Mouse (Mus musculus) yolk sac, embryonic 10.5 days (tissue): ENCODE results near the gene Farp2.
A peak's percentile ranks its signal among the peaks of the same experiment; 100 is the strongest.
"Not testable (repeated sequence)": the region's sequence is repeated elsewhere in the genome, so short reads cannot be mapped to it uniquely, and the experiment has no call there.

ENCODE experiments used
- DNase-seq: peaks from one replicate; pipeline ENCODE4 v3.0.0-alpha.2; 2017; ENCODE audit warnings: low spot score

Farp2 gene

DNA sequence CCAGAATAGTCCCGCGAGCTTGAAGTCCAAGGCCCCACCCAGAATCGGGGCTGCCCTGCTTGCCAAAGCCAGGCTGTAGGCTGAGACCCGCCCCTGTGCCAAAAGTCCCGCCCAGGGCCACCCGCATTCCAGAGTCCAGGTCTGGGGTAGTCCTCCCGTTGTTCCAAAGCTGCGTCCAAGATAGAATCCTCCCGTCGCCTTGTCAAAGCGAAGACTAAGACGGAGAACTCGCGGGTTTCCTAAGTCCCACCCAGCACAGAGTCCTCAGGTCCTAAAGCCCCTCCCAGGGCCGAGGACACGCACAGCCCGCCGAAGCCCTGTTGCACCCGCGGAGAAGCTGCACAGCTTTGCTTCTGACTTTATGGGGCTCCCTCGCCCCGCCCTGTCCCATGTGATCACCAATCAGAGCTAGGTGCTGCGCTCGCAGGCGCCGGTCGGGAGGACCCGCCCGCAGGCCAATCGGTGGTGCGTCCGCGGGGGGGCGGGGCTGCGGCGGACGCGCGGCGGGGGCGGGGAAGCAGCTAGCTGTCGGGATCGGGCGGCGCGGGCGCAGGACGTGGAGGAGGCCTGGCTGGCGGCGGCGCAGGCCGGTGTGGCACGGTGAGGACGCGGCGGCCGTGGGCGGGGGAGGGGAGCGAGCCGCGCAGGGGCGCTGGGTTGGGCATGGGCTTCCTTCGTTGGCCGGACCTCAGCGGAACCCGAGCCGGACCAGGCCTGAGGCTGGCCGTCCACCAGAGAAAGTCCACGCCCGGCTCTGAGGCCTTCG, at the start of gene Farp2:
Gene Farp2 (plus strand): TSS at position 495 of the 766 bp plus-strand sequence.
- DNase-seq = peak; percentile 96

DNA sequence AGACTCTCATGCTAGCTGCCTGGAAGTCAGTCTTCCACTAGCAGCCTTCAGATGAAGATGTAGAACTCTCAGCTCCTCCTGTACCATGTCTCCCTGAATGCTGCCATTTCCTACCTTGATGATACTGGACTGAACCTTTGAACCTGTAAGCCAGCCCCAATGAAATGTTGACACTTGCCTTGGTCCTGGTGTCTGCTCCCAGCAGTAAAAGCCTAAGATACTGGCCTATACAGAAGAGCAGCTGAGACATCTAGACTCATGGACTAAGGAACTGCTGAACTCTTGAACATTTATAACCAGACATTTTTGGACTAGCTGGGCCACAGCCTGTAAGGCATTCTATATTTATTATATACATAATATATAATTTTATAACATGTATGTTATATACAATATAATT, 46.8 kb upstream of the Farp2 start:
- DNase-seq = no peak

- DNase-seq = no peak
Measured at GRCm38 (mm10) chr1:93465746-93466145, 46.1 kb upstream of the Farp2 start.

DNA sequence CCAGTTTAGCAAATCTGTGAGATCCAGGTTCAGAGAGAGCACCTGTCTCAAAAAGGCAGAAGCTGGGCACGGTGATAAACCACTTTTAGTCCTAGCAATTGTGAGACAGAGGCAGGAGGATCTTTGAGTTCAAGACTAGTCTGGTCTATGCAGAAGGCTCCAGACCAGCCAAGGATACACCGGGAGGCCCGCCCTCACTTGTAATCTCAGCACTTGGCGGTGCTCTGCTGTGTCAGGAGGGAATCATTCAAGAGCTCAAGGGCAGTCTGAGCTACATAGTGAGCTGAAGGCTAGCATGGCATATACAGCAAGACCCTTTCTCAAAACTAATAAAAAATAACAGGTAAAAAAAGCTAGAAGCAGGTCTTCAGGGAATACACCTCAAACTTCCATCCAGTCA, 43.3 kb upstream of the Farp2 start:
- DNase-seq = no peak

DNA sequence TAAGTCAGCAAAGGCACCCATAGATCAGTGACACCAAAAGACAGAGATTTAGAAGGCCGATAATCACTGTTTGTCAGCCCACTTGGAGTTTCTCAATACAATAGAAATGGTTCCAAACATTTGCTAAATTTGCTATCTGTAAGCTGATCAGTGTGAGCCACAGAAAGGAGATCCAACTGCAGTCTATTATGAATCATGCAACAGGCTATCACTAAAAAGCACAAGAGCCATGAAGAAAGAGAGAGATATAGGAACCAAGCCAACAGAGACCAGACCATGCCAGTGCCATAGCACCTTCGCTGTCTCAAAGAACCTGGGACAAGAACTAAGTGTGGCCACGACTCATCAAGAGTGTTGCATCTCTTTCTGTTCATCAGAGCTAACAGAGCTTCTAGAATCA, 36.2 kb upstream of the Farp2 start:
- no peak for DNase-seq

GRCm38 (mm10) chr1:93477758-93478585, 33.9 kb upstream of the Farp2 start:
- peak; percentile 100 for DNase-seq

GRCm38 (mm10) chr1:93478586-93479475, 33.0 kb upstream of the Farp2 start, which contains the start of gene Hdlbp:
Hdlbp (minus strand) TSS chr1:93478815.
- DNase-seq = peak; percentile 98

DNA sequence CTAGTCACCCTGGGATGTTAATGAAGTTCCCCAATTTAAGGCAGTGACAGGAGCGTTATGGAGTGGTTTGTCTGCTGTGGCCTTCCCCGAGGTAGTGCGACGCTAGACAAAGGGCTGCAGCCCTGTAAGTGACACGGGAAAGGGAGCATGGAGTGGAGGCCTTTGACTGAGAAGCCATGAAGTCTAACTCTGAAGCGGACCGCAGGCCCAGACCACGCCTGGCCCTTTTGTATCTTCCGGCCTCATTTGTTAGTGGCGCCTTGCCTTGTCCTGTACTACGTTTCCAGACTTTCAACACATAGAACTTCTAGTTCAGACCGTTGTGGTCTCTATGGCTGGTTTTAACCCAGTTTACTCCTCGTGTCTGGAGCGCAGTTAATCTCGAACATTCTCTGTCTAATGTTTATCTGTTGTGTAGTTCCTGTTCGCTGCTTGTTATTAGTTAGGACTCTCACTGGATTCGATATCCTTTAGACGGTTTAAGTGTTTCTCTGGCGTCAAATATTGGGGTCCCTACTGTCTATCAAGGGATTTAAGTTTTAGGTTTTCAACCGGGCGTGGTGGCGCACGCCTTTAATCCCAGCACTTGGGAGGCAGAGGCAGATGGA, 32.3 kb upstream of the Farp2 start:
- peak; percentile 58 for DNase-seq

- not testable (repeated sequence) for DNase-seq
Measured at GRCm38 (mm10) chr1:93486302-93486701, 25.6 kb upstream of the Farp2 start.

DNA sequence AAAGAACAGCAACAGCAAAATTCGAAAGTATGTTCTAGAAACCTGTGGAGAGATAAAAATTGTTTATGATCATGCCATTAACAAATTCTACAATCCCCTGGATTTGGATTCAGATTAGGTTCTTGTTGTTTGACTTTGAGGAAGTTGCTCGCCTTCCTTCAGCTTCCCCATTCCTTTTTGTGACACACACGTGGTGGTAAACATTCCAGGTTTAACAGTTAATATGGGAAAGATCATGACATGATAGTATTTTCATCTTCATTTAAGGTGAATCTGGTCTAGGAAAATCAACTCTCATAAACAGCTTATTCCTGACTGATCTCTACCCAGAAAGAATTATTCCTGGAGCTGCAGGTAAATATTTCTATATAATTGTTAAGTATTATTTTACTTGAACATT, 16.6 kb upstream of the Farp2 start:
- no peak for DNase-seq

DNA sequence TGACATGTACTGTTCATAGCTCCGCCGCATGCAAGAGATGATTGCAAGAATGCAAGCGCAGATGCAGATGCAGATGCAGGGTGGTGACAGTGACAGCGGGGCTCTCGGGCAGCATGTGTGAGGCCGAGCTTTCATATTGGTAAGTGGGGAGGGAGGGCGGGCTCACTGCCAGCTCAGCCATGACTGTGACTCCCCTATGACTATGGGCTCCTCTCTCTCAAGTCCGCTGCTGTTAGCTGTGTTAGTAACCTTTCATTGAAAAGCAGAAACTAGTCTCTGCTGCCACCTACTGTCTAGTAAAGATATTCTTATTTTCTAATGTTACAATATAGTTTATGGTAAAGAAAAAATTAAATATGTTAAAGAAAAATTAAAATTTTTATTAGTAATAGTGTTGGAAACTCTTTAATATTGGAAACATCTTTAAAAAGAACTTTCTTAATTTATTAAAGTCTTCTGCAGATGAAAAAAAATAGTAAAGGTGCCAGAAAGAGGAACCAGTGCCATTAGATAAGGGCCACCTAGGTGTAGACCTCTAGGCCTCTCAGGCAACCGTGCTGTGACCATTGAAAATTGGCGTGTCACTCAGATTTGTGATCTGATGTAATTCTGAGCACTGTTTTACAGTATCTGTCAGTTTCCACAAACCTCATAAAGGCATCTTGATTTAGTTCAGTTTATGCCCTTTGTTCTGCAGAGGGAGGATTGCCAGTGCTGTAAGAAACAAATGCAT, 4.8 kb upstream of the Farp2 start:
- DNase-seq = no peak

DNA sequence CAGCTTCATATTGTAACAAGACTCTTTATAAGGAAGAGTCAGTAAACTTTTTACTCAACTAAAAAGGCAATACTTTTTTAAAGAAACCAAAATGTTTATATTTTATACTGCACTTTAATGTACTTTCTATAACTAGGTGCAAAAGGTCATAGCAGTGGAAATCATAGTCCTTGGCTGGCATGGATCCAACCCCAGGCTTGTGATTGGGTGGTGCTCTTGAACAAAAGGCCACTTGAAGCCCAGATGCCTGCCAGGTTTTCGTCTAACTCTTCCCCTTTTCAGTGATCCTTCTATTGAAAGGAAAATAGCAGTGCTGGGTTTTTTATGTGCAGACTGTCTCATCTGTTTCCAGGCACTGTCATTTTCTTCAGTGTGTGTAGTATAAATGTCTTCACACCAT, 3.3 kb upstream of the Farp2 start:
- not testable (repeated sequence) for DNase-seq

GRCm38 (mm10) chr1:93512351-93512690, 442 bp downstream of the Farp2 start:
- no peak for DNase-seq

GRCm38 (mm10) chr1:93513221-93513620, 1.3 kb downstream of the Farp2 start:
- no peak for DNase-seq

DNA sequence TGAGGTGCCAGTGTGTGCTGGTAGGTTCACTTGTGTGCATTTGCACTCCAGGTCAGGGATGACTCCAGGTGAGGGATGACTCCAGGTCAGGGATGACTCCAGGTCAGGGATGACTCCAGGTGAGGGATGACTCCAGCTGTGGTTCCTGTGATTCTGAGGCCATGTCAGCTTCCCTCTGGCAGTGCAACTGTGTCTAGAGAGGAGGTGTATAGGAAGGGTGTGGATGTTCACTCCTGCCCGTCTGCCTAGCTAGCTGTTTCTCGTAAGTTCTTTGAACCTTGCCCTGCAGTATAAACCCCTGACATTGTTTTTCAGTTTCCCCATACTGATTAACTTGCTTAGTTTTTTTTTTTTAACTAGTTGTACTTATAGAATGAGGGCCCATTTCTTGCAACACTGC, 9.6 kb downstream of the Farp2 start:
- peak; percentile 54 for DNase-seq

- DNase-seq = no peak
Measured at GRCm38 (mm10) chr1:93522325-93522724, 10.4 kb downstream of the Farp2 start.

DNA sequence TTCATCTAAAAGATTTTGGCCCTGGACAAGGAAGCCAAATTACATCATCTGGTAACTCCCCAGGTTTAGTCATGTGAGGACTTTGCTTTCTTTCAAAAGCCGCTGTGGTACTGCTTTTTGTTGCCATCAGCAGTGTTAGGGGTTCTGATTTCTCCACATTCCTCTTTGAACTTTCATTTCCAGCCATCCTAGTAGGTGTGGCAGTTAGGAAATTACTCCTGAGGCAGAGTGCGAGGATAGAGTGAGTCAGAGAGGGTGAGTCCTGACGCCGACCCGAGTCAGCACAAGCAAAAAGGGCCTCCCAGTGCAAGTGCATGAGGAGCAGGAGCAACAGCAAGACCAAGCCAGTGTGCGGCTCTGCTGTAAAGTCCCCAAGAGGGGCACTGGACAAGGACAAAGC, 17.9 kb downstream of the Farp2 start:
- no peak for DNase-seq

DNA sequence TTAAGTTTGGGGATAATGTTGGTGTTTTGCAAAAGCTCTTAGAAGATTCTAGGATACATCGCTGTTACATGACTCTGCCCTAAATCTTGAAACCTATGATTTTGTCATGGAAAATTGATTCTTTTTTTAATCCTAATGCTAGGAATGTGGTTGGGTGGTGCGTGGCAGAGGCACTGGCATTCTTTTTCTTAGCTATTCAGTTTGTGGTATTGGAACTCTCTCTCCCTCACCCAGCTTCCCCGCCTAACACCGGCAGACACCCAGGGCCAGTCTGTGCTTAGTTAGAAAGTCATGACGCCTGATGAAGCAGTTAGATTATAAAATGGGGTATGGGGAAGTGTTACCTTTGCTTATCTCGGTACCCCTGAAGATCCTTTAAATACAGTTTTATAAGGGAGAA, 25.3 kb downstream of the Farp2 start:
- no peak for DNase-seq

DNA sequence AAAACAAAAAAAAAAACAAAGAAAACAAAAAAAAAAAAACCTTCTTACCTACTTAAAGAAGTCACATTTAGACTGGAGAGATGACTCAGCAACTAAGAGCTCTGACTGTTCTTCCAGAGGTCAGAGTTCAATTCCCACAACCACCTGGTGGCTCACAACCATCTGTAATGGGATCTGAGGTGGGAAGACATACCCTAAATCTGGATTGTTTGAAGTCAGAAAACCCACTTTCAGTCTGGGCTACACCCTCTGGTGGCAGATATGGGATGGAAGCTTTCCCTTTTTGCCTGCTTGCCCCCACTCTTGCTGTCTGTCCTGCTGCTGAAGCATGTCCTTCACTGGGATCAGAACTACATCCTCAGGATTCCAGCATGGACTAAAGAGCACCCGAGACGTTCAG, 31.3 kb downstream of the Farp2 start:
- no peak for DNase-seq

DNA sequence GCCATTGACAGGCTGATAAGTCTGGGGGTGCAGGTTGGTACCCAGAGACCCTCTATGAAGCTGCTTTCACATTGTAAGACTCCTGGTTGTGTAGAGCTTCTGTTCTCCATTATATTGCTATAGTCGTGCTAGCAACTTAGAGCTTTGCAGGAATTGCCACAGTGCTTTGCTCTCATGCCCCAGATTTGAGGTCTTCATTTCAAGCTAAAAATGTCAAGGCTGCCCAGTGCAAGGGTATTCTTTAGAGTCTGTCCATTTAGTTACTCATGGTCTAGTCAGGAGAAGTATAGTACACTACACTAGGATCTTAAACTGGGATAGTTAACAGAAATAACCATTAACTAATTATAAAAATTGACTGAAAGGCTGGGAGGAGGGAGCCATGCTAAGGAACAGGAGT, 35.4 kb downstream of the Farp2 start:
- DNase-seq = no peak

DNA sequence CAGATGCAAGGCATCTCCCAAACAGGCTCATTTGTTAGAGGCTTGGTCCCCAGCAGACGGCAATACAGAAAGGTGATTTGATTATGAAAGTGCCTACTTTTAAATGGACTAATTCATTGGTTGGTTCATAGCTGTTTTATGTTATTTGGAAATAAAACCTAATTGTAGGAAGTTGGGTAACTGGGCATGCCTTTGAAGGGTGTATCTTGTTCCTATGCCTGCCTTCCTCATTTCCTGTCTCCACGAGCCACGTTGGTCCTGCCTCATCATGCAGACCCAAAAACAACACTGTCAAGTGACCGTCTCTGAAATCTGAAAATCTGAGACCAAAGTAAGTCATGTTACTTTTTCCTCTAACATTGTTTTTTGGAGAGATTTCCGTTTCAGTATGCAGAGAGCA, 39.5 kb downstream of the Farp2 start:
- no peak for DNase-seq
